Mouse (Mus musculus): ENCODE data around the gene Cbx8.

Gene Cbx8

GRCm38 (mm10) chr11:119035094-119035685 is 5.6 kb downstream of the Cbx8 start:
- DNase-seq (ENCODE audit: extremely low read depth, low read depth, low spot score): no peak

- DNase-seq (ENCODE audit: extremely low read depth, low read depth, low spot score): no peak
Observed at GRCm38 (mm10) chr11:119034635-119035034, 6.1 kb downstream of the Cbx8 start.

- DNase-seq (ENCODE audit: extremely low read depth, low read depth, low spot score): no peak
Observed at GRCm38 (mm10) chr11:119033874-119034558, 6.8 kb downstream of the Cbx8 start.

- no peak for DNase-seq (ENCODE audit: extremely low read depth, low read depth, low spot score)
Observed at GRCm38 (mm10) chr11:119026203-119026602, 14.6 kb downstream of the Cbx8 start.

- no peak for DNase-seq (ENCODE audit: extremely low read depth, low read depth, low spot score)
Observed at GRCm38 (mm10) chr11:119024260-119024659, 16.5 kb downstream of the Cbx8 start.

GRCm38 (mm10) chr11:119023616-119023980 is 17.2 kb downstream of the Cbx8 start:
- DNase-seq (ENCODE audit: extremely low read depth, low read depth, low spot score): no peak

- no peak for DNase-seq (ENCODE audit: extremely low read depth, low read depth, low spot score)
Observed at GRCm38 (mm10) chr11:119022895-119023615, 17.7 kb downstream of the Cbx8 start, which contains the start of gene Cbx2. Gene Cbx2 (plus strand): TSS chr11:119022962.

GRCm38 (mm10) chr11:119022068-119022894 is 18.5 kb downstream of the Cbx8 start:
- DNase-seq (ENCODE audit: extremely low read depth, low read depth, low spot score): no peak

- peak; percentile 78 for DNase-seq (ENCODE audit: extremely low read depth, low read depth, low spot score)
Observed at GRCm38 (mm10) chr11:119021180-119021579, 19.6 kb downstream of the Cbx8 start.

- DNase-seq (ENCODE audit: extremely low read depth, low read depth, low spot score): no peak
Observed at GRCm38 (mm10) chr11:119017506-119017905, 23.3 kb downstream of the Cbx8 start.

GRCm38 (mm10) chr11:119014455-119014854 is 26.3 kb downstream of the Cbx8 start:
- no peak for DNase-seq (ENCODE audit: extremely low read depth, low read depth, low spot score)

- DNase-seq (ENCODE audit: extremely low read depth, low read depth, low spot score): no peak
Observed at GRCm38 (mm10) chr11:119007461-119008456, 33.0 kb downstream of the Cbx8 start.

GRCm38 (mm10) chr11:119006462-119006861 is 34.3 kb downstream of the Cbx8 start:
- no peak for DNase-seq (ENCODE audit: extremely low read depth, low read depth, low spot score)

- DNase-seq (ENCODE audit: extremely low read depth, low read depth, low spot score): no peak
Observed at GRCm38 (mm10) chr11:119005547-119006275, 35.1 kb downstream of the Cbx8 start.

- no peak for DNase-seq (ENCODE audit: extremely low read depth, low read depth, low spot score)
Observed at GRCm38 (mm10) chr11:119001493-119002128, 39.2 kb downstream of the Cbx8 start.

- no peak for DNase-seq (ENCODE audit: extremely low read depth, low read depth, low spot score)
Observed at GRCm38 (mm10) chr11:119000877-119001276, 39.9 kb downstream of the Cbx8 start.

GRCm38 (mm10) chr11:118999361-118999804 is 41.4 kb downstream of the Cbx8 start:
- DNase-seq (ENCODE audit: extremely low read depth, low read depth, low spot score): no peak

GRCm38 (mm10) chr11:118998540-118999265 is 42.1 kb downstream of the Cbx8 start:
- DNase-seq (ENCODE audit: extremely low read depth, low read depth, low spot score): no peak
